Mouse (Mus musculus): Measurements from ENCODE around the gene Pfkfb4.
A peak's percentile ranks its signal among the peaks of the same experiment; 100 is the strongest.

Pfkfb4 gene

DNA sequence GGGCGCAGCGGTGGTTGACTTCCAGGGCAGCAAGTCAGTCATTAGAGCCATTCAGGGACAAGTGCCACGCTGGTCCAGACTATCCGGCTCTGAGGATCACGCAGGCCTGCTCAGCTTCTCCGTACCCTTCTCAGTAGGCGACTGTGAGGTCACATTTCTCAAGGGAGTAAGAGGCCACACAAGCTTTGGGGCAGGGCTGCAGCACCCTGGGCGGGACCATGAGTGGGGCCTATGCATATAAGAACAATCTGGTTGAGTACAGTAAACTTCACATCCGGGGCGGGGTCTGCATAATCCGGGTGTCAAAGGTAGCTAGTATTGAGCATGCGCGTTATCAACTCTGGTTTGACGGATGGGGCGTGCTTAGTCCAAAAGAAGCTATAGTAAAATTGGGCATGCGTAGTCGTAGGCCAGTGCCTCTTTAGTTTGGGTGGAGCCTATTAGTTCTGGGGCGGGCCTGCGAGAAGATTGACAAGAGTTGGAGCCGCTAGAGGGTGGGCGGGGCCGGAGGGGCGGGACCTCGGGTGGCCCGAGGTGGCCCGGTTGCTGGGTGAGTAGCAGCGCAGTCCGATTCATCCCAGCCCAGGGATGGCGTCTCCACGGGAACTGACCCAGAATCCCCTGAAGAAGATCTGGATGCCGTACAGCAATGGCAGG, at the start of gene Pfkfb4:
Pfkfb4 (plus strand) TSS at position 351 of the 657 bp plus-strand sequence.
- peak; percentile 98 for DNase-seq

DNA sequence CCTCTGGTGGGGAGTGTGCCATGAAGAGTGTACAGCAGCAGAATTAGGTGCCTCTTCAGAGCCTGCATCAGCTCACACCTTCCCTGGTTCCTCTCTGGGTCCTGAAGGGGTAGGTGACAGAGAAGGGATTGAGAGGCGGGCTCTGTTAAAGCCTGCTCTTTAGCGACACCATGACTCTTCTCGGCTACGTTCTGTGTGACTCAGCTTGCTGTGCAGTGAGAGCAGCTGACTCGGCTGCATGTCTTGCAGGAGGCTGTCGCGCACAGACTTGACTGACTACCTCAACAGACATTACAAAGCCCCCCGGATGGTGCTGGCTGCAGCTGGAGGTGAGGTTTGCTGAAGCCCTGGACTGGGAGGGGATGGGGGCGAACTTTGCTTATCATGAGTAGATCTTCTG, 46.5 kb upstream of the Pfkfb4 start:
- DNase-seq = no peak

DNA sequence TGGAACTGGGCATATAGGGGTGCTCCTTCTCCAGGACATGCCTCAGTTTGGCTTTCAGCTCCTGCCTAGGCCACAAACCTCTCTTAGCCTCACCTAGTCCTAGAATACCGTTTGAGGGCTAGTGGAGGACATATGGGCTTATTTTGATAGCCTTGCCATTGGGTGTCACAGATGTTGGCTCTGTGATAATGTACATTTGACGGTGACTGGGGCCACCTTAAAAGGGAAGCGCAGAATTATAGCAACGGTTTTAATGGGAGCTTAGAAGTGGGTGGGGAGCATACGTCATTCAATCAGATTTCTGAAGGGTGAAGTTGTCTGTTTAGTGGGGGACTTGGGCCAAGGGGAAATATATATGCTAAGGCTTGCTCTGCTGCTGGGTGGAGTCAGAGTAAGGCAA, 46.0 kb upstream of the Pfkfb4 start:
- DNase-seq = no peak

DNA sequence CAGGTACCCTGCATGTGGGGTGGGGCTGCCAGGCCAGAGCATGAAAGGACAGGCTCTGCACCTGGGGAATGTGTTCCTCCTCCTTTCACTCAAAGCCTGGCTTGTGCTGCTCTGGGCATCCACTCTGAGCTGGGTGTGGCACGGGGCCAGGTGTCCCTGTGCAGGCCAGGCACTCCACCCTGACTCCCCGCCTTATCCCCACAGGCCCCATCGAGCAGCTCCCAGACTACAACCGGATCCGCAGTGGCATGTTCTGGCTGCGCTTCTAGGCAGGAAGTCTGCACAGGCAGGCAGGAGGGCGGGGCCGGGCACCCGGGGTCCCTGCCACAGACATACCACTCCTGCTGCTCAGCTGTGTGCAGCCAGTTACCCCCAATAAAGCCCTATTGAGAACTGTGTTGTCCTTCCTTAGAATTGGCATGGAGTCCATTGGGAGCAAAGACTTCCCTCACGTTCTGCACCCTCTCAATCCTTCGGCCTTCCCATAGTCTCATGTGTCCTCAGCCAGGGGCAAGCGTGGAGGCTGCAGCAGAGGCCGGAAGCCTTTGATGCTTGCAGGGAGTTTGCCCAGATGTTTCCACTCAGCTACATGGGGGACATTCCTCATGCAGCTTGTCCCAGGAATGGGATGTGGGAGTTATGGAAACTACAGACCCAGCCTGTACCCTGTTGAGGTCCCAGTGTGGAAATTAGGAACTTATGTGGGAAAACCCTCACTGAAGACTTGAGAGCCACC, 42.2 kb upstream of the Pfkfb4 start:
- peak; percentile 57 for DNase-seq

DNA sequence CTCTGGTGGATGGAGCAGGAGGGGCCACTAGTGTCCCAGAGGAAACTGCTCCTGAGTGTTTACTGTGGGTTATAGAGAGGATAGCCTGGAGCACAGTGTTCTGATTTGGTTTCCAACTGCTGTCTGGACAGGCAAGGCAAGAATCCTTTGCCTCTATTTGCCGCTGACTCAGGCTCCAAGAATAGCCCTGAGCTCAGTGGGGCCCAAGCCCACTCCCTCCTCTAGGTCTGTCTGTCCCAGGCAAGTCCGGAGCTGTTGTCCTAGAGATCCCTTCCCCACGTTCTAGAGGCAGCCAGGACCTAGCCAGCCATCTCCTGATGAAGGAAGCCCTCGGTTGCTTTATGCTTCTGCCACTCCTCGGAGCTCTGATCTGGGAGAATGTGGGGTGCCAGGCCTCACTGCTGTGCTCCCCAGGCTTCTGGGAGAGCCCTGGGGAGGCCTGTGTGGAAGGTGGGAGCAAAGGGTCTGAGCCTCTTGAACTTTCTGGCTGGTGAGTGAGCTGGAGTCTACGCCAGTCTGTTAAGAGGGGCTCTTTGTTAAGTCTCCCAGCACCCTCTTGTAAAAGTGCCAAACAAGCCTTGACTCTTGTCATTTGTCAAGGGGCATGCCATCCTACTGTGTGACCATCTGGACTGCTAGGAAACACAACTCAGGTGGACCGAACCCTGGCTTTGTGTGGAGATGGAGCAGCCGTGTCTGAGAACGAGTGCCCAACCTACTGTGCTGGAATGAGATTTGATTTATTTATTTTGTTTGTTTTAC, 41.4 kb upstream of the Pfkfb4 start:
- peak; percentile 42 for DNase-seq

DNA sequence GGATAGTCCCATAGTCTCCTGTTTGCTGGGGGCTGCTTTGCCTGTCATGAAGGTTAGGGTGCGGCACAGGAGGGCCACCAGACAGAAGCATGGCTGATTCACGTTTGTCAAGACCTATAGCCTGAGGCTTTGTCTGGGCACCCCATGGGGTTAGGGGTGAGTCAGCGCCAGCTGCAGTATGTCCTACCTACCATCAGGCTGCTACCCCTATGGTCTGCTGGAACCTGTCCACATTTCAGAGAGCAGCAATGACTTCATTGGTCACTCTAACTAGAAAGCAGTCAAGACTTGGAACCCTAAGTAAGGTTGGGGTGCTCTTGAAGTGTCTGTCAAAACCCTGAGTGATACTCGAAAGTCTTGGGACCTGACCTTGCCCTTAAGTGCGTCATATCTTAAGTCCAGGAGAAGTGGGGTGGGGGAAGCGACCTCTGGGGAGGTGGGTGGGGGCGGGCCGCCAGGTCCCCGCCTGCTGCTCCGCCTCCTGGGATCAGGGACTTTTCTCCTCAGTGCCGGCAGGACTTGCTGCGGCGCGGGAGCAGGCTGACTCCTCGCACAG, 38.4 kb upstream of the Pfkfb4 start, which contains the start of gene Col7a1:
Col7a1 (plus strand) TSS at position 506 of the 556 bp plus-strand sequence.
- no peak for DNase-seq

DNA sequence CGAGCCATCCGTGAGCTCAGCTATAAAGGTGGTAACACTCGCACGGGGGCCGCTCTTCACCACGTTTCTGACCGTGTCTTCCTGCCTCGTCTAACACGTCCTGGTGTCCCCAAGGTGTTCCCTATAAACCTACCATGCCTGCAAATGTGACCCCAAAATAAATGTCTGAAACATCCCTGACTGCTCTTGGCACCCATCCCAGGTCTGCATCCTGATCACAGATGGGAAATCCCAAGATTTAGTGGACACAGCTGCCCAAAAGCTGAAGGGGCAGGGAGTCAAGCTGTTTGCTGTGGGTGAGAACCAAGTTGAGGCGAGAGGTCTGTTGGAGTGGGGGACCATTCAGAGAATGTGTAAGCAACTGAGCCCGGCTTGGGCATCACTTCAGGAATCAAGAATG, 36.3 kb upstream of the Pfkfb4 start:
- no peak for DNase-seq

DNA sequence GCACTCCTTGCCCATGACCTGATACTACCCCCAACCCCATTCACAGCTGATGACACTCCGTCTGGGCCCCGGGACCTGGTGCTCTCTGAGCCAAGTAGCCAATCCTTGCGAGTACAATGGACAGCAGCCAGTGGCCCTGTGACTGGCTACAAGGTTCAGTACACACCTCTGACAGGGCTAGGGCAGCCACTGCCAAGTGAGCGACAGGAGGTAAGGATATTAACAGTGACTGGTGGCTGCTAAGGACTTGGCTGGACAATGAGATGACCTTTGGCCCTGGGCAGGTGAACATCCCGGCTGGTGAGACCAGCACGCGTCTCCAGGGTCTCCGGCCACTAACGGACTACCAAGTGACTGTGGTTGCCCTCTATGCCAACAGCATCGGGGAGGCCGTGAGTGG, 35.7 kb upstream of the Pfkfb4 start:
- no peak for DNase-seq

DNA sequence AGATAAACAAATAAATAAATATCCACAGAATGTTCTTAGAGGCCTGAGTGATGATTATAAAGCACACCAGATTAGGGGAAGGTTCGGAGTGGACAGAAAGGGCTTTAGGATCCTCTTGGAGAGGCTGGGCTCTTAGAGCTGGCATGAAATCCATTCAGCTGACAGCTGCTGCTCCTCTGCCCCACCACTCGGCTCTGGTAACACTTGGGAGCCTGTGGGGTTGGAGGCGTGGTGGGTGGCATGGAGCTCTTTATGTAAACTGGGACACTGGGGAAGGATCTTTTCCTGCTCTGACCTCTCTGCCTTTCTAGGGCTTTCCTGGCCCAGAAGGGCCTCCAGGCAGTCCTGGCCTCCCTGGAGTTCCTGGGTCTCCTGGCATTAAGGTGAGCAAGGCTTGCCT, 28.0 kb upstream of the Pfkfb4 start:
- DNase-seq = no peak

DNA sequence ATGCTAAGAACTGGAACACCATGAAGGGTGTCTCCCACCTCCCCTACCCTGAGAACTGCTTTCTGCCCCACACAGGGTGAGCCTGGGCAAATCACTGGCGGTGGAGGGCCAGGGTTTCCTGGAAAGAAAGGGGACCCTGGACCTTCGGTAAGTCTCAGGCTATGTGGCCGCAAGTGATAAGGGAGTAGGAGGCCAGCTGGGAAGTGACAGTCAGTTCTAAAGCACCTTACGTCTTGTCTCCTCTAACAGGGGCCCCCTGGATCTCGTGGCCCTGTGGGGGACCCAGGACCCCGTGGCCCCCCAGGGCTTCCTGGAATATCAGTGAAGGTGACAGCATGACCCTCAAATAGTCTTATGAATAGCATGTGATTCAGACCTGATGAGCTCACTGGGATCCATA, 27.2 kb upstream of the Pfkfb4 start:
- DNase-seq = no peak

DNA sequence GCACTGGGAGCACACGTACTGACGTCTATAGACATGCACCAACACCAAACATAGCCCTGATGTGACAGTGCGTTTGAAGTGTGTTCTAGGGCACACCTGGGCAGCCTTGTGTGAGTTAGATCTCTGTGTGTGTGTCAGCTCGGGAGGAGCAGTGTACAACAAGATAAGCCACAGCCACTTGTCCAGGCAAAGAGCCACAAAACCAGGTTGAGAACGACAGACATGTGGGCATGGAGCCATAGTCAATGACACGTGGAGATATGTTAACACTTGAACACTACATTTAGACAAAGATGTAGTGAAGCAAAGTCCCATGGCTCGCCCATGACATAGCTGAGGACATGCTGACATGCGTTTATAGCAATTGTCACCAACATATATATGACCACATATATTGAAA, 21.0 kb upstream of the Pfkfb4 start:
- no peak for DNase-seq

DNA sequence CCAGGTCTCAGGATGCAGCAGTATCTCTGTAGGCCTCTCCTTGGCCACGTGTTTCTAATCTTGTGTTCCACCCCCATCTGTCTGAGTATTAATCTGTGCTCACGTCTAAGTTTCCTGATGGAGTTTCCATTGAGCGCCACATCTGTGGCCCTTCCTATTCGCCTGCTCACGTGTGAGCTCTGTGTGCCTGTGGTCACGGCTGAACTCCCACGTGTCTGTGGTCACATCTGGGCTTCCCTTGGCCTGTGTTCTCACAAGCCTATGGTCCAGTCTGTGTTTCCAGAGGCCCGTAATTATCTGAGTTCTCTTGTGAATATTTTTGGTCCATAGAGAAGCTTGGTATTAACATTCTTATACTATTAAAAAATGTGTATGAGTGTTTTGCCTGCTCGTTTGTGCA, 15.1 kb upstream of the Pfkfb4 start:
- DNase-seq = no peak

DNA sequence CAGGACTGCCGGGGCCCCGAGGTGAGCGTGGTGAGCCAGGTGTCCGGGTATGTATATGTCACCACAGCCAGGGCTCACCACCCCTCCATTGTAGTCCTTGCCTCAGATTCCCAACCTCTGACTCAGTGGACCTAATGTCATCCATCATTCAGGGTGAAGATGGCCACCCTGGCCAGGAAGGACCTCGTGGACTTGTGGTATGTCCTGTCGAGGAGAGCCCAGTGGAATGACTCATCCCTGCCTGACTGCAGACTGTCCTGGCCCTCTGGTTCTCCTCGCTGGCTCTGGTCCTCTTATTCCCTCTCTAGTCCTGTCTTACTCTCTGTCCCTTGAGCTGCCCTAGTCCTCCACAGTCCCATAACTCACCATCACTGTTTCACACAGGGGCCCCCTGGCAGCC, 13.6 kb upstream of the Pfkfb4 start:
- DNase-seq = no peak

DNA sequence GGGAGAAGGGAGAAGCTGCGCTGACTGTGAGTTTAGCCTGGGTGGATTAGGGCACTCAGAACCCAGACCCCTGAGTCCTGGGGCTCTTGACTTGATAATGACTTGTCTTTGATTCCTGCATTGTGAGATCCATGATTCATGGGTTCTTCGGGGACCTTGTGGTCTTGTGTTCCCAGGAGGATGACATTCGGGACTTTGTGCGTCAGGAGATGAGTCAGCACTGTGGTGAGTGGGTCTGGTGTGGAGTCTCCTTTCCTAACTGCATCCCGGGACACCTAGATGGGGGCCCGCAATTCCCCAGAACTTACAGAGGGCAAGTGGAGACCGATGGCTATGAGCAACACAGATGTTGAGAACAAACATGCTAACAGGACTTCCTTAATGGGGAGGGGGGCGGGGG, 9.1 kb upstream of the Pfkfb4 start:
- DNase-seq = no peak

DNA sequence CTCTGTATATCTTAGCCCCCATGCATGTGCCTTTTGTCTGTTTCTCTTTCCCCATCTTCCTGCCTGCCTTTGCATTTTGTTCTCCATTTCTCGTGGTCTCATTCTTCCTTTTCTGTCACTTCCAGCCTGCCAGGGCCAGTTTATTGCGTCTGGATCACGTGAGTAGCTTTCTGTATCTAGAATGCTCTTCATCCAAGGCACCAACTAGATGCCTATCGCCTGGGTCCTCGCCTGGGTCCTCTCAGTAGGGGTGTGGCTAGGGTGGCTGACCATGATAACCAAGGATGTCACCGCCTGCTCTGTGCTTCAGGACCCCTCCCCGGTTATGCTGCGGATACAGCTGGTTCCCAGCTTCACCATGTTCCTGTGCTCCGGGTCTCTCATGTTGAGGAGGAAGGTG, 8.4 kb upstream of the Pfkfb4 start:
- no peak for DNase-seq

DNA sequence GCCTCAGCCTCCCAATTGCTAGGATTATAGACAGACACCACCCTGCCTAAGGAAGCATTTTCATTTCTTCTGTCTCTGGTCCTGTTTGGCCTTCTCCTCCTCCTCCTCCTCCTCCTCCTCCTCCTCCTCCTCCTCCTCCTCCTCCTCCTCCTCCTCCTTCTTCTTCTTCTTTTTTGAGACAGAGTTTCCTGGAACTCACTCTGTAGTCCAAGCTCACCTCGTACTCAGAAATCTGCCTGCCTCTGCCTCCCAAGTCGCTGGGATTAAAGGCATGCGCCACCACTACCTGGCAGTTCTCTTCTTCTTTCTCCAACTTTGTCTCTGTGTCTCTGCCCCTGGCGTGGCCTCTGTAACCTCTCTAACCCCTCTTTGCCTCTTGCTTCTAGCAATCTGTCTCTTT, 5.9 kb upstream of the Pfkfb4 start, which contains the start of gene Ucn2:
Ucn2 (plus strand) TSS at position 301 of the 400 bp plus-strand sequence.
- DNase-seq = no peak

DNA sequence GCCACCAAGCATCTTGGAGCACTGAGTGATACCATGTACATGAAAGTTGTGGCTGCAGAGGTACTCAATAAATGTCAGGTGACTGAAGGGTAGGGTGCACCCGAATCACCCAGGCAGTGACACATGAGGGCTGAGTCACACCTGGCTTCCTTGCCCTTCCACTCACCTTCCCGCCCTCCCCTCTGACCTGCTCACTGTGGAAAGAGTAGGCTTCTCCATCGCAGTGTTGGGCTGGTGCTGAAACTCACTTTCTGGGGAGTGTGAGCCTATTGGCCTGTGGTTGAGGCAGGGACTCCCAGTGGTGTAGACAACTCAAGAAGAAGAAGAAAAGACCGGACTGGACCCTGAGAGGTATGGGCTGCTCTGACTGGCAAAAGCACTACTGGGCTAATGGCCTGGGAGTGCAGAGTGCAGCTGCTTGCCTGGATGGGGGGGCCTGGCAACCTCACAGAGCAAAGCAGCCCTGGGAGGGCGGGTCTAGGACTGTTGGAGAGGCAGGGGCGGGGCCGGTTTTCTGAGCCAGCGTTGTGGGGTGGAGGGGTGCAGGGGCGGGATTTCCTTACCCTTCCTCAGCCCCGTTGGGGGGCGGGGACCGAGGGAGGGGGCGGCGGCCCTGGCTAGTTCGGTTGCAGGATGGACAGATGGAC, 3.8 kb upstream of the Pfkfb4 start:
- no peak for DNase-seq

DNA sequence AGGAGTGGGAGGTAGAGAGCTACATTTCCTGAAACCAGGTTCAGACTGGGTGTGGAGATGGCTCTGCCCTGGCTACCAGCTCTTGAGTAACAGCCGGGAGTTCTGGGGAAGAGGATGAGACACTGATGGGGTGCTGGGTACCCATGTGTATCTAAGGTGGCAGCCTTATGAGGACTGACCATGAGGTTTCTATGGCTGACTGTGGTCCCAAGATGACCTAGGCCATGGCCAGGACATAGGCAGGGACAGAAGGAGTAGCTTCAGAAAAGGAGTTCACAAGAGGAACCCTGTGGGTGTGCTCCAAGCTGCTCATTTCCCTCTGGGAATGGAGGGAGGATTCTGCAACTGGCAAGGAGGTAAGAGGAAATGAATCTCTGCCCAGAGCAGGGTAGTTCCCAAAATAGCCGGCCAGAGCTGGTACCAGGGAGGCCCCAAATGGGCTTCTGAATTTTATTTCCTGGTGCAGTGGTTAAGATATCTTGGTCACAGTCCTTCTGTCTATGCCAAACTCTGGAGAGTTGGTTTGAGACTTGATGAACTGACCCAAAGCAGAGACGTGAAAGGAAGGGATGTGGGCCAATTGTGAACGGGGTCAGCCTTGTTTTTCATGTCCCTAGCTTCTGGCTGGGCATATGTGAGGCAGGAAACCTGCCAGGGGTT, 1.6 kb upstream of the Pfkfb4 start:
- no peak for DNase-seq

DNA sequence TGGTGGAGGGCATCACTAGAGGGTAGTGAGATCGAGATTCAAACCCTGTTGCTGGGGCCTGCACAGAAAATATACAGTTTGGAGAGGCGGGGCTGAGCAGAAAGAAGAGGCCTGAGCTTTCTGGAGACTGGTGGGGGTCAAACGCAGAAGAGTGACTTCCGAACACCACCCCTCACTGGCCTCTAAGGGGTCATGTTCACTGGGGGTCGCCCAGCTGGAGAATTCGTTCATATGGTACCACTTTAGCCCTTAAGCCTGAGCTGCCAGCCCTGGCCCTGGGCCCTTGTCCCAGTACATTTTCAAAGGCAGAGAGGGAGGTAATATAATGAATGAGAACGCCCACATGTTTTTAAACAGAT, 1.1 kb upstream of the Pfkfb4 start:
- DNase-seq = peak; percentile 58

DNA sequence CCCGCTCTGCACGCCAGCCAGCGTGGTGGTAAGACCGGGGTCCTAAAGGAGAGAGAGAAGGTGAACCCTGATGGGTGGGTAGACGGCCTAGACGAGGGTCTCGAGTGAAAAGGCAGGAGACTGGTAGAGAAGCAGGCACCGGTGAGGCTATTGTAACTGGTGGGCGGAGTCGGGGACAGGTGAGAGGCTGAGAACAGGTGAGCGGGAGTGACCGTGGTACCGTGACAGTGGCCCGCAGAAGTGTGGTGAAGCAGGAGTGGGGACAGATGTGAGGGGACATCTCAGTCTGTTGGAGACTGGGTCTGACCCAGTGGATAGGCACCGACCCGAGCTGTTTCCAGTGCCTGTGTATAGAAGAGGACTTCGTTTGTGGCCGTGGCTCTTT, 499 bp downstream of the Pfkfb4 start:
- DNase-seq = no peak

DNA sequence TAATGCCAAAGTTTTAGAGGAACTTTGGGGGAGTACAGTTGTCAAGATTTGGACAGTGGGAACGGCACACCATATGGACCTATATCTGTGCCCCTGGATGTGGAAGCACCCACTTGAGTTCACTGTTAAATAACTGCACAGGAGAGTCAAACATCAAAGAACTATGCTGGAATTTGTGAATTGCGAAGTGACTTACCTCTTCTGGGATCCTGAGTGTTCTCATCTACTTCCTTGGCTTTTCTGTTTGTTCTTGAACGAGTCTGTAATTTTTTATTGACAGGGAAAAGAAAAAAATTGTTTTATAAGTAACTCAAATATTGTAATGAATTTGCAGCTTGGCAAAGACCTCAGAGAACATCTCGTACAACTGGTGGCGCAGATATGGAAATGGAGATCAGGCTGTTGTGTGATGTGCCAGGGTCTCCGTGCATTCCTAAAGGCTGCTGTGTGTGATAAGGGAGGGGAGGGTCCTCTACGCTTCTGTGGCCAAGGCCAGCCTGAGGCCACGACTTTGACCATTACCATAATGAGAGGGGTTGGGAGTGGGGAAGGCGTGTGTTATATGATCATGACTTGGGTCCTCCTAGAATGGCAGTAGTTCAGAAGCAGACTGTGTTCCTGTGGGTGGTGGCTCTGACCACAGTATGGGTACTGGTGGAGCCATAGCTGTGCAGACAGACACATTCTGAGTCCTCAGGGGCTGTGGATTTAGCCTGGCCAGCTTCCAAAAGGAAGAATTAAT, 1.2 kb downstream of the Pfkfb4 start:
- DNase-seq = peak; percentile 45

DNA sequence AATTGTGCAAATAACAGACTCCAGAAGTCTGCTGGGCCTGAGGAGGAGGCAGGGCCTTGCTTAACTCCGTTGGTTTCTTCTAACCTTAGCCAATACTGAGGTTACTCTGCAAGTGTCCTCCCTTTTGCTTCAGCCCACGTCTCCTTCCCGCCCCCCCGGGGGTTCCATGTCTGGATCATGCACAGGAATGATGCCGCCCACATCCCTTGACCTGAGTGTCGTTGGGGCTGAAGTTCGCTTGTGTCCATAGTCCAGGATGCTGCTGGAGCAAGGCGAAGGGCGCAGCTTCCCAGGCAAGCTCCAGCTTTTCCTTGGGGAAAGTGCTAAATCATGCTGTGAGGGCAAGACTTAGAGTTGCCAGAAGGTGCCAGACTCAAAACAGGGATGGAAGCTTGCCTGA, 4.8 kb downstream of the Pfkfb4 start:
- DNase-seq = no peak
